9 mouse cellular contexts compared by ENCODE assay signal in genomic region chr11:61377881-61378613, GRCm38 (mm10). TPM values are rescaled to one million over a fixed set of nuclear protein-coding genes. Genes with fewer than 3 reads are reported as not detected.
A peak's percentile ranks its signal among the peaks of the same experiment; 100 is the strongest.
DNase-seq lines count a peak whose midpoint lies in the region; ATAC-seq and TF ChIP-seq lines count a peak whose summit lies in the region.
"Had no signal": no experiment of that assay in that cellular context is flagged by ENCODE, and none has a peak within 500 bp of the region (broad histone marks: within the 10 kb centered on the region; RNA-seq: fewer than 3 reads in every experiment).

Gene Slc47a1 (minus strand): TSS chr11:61378345.

- H3K79me2 ChIP-seq in heart, adult 2 months (replicated peaks; ENCODE audit: control insufficient read depth, insufficient read depth, low read length) = no peaks in the 10 kb centered on the region

- 0 out of 2 replicates have a peak, but pooled peaks have one; percentile 25 for TF ChIP-seq POLR2A in heart, adult 2 months (IDR thresholded peaks at IDR 0.05; ENCODE audit: insufficient read depth, low read depth, low read length)
- TF ChIP-seq POLR2A in lung, adult 2 months (IDR thresholded peaks at IDR 0.05; ENCODE audit: borderline replicate concordance, extremely low read depth, low read depth, low read length) = no peak

- 17% methylated on average over 39 of the region's 39 CpGs for WGBS in heart, adult 2 months
- whole genome bisulfite sequencing in lung, adult 2 months = 14% methylated on average over 39 of the region's 39 CpGs
- WGBS in stomach, embryonic 14.5 days = 16% methylated on average over 32 of the region's 39 CpGs

- peaks cover 4% of the 10 kb centered on the region; the same call in 1 of the 2 replicates for H3K27me3 ChIP-seq in heart, adult 2 months (ENCODE audit: control insufficient read depth, insufficient read depth, low read length)
- H3K27me3 ChIP-seq in stomach, embryonic 14.5 days (ENCODE audit: control insufficient read depth, insufficient read depth, low read length) = peaks cover 7% of the 10 kb centered on the region; the same call in 1 of the 2 replicates

- intact Hi-C loops in heart, adult 2 months (cut with DNase I) = no loop called here

- DNase-seq in urinary bladder, adult 18-20 months (ENCODE audit: low spot score in 2 of 2) = peak; percentile 17 to 43
- DNase-seq in urinary bladder, postnatal 4 days (ENCODE audit: low spot score in 2 of 2) = no peak
- DNase-seq in heart, adult 2 months = peak; percentile 58 to 59
- DNase-seq in kidney, adult 18-20 months = peak; percentile 82
- peak; percentile 13 for DNase-seq in lung, adult 2 months
- DNase-seq in right cerebral cortex, postnatal 36 days (ENCODE audit: low spot score in 2 of 2) = no peak
- no peak for DNase-seq in layer of hippocampus, postnatal 14 days (ENCODE audit: low spot score in 2 of 2)

- TF ChIP-seq CTCF in heart, adult 2 months (IDR thresholded peaks at IDR 0.05) = no peak
- TF ChIP-seq CTCF in lung, adult 2 months (IDR thresholded peaks at IDR 0.05; ENCODE audit: insufficient read depth, low read length) = no peak

- no peak for ATAC-seq in stomach, embryonic 14.5 days (ENCODE audit: insufficient number of reproducible peaks, insufficient read depth, low FRiP score, low read depth)

- H3K9ac ChIP-seq in heart, adult 2 months (ENCODE audit: low read depth, low read length) = peak within 1 kb of the TSS; percentile 75
- H3K9ac ChIP-seq in stomach, embryonic 14.5 days (replicated peaks; ENCODE audit: low read depth, low read length) = peak within 1 kb of the TSS; percentile 11; the same call in 1 of the 2 replicates

- no peaks in the 10 kb centered on the region; the same call in 1 of the 2 replicates for H3K4me1 ChIP-seq in heart, adult 2 months (ENCODE audit: control insufficient read depth, insufficient read depth, low read length)
- H3K4me1 ChIP-seq in lung, adult 2 months (ENCODE audit: control insufficient read depth, insufficient read depth, low read length) = no peaks in the 10 kb centered on the region
- no peaks in the 10 kb centered on the region for H3K4me1 ChIP-seq in stomach, embryonic 14.5 days (ENCODE audit: control insufficient read depth, insufficient read depth, low read length)

- no peaks in the 10 kb centered on the region for H3K36me3 ChIP-seq in heart, adult 2 months (ENCODE audit: control insufficient read depth, insufficient read depth, low read length)
- no peaks in the 10 kb centered on the region for H3K36me3 ChIP-seq in stomach, embryonic 14.5 days (ENCODE audit: control insufficient read depth, insufficient read depth, low read length)
- H3K36me3 ChIP-seq: G1E had no signal

- TF ChIP-seq EP300 in heart, adult 2 months (IDR thresholded peaks at IDR 0.05; ENCODE audit: insufficient read depth, low read depth, low read length) = no peak

- H3K9me3 ChIP-seq in stomach, embryonic 14.5 days (ENCODE audit: control insufficient read depth, low read depth, low read length) = no peaks in the 10 kb centered on the region
- H3K9me3 ChIP-seq: G1E had no signal

- H3K4me2 ChIP-seq in stomach, embryonic 14.5 days (replicated peaks; ENCODE audit: low read depth, low read length) = peak within 1 kb of the TSS; percentile 61

- peak within 1 kb of the TSS; percentile 39 for H3K4me3 ChIP-seq in heart, adult 2 months
- H3K4me3 ChIP-seq in lung, adult 2 months (replicated peaks; ENCODE audit: extremely low read depth, low read depth, low read length) = no peak within 1 kb of the TSS
- H3K4me3 ChIP-seq in stomach, embryonic 14.5 days (ENCODE audit: low read depth, low read length) = peak within 1 kb of the TSS; percentile 22

- no peak within 1 kb of the TSS; the same call in 1 of the 2 replicates for H3K27ac ChIP-seq in heart, adult 2 months
- no peak within 1 kb of the TSS for H3K27ac ChIP-seq in stomach, embryonic 14.5 days (ENCODE audit: low read length)

RNA-seq across cellular contexts. Expression of gene Slc47a1, which starts in this region (rescaled TPM):
- total RNA-seq in heart, adult 2 months (2021) = 10 to 100 TPM; 27.7 to 32.0 TPM
- polyA plus RNA-seq in heart, adult 2 months (2012; rRNA removed) = 51.1 and 92.7 TPM in 2 replicates
- polyA plus RNA-seq in lung, adult 2 months (2012; rRNA removed) = 1.9 and 3.1 TPM in 2 replicates
- polyA plus RNA-seq in stomach, embryonic 14.5 days (2014; fragmentation: Nextera tagmentation; extraction: Ambion mirVana) = 0.20 and 0.34 TPM in 2 replicates
- total RNA-seq in layer of hippocampus, postnatal 14 days (2021) = under 1 TPM; 0.83 to 0.93 TPM
- polyA plus RNA-seq: G1E had no signal

Comparison
In these comparisons a context has a peak if more than half of its experiments do, and no peak if none do; other contexts are left out.
1. RNA of gene Slc47a1 (total RNA-seq): 27.7 to 32.0 TPM in heart, adult 2 months; 0.83 to 0.93 TPM in layer of hippocampus, postnatal 14 days; every median in the first group is over 10 times any median in the second.
2. RNA of gene Slc47a1 (polyA plus RNA-seq): 51.1 to 92.7 TPM in heart, adult 2 months; 1.9 to 3.1 TPM in lung, adult 2 months and 0.20 to 0.34 TPM in stomach, embryonic 14.5 days; every median in the first group is over 10 times any median in the second.
3. DNase-seq: peak in urinary bladder, adult 18-20 months (2 of 2), heart, adult 2 months (2 of 2), kidney, adult 18-20 months (single experiment) and lung, adult 2 months (single experiment); none in urinary bladder, postnatal 4 days (0 of 2), right cerebral cortex, postnatal 36 days (0 of 2) and layer of hippocampus, postnatal 14 days (0 of 2).